Mouse (Mus musculus) kidney, postnatal 0 days (tissue): Measurements from ENCODE around the gene Gm10644. TPM values are rescaled to one million over a fixed set of nuclear protein-coding genes. Genes with fewer than 3 reads are reported as not detected.

Source experiments
- ATAC-seq: fragments of 200-750 bp; cut with Nextera tagmentation; replicated peaks from 2 replicates; pipeline ENCODE4 v1.8.0; 2017; ENCODE audit warnings: low read depth, moderate number of reproducible peaks, moderate TSS enrichment, moderate library complexity; ENCODE audit not compliant: low FRiP score
- DNase-seq: peaks from one replicate; pipeline ENCODE4 v3.0.0-alpha.2; 2016; ENCODE audit warnings: low spot score
- H3K27ac ChIP-seq: fragments of 300-500 bp; sonication (generic); 2 replicates; pipeline ENCODE4 v1.5.1; 2014; ENCODE audit warnings: mild to moderate bottlenecking
- H3K27me3 ChIP-seq: fragments of 300-500 bp; sonication (generic); 2 replicates; pipeline ENCODE4 v1.6.1; 2014; ENCODE audit warnings: low read length, mixed read lengths; ENCODE audit not compliant: insufficient read depth
- H3K36me3 ChIP-seq: fragments of 300-500 bp; sonication (generic); 2 replicates; pipeline ENCODE4 v1.6.1; 2014; ENCODE audit warnings: low read length, mixed read lengths; ENCODE audit not compliant: insufficient read depth
- H3K4me1 ChIP-seq: fragments of 300-500 bp; sonication (generic); replicated peaks from 2 replicates; pipeline ENCODE4 v1.6.1; 2014; ENCODE audit warnings: antibody characterized with exemption, low read length, mixed read lengths; ENCODE audit not compliant: insufficient read depth
- H3K4me2 ChIP-seq: fragments of 300-500 bp; sonication (generic); 2 replicates; pipeline ENCODE4 v1.6.1; 2014; ENCODE audit warnings: mild to moderate bottlenecking, low read length, moderate library complexity, mixed read lengths
- H3K4me3 ChIP-seq: fragments of 300-500 bp; sonication (generic); replicated peaks from 2 replicates; pipeline ENCODE4 v1.5.1; 2014; ENCODE audit warnings: low read depth, low read length
- H3K9ac ChIP-seq: fragments of 300-500 bp; sonication (generic); 2 replicates; pipeline ENCODE4 v1.6.1; 2014; ENCODE audit warnings: low read depth, low read length
- H3K9me3 ChIP-seq: fragments of 300-500 bp; sonication (generic); replicated peaks from 2 replicates; pipeline ENCODE4 v1.6.1; 2016; ENCODE audit warnings: low read length, inconsistent platforms, mixed read lengths
- CTCF ChIP-seq: IDR thresholded peaks from 2 replicates; pipeline ENCODE4 v1.5.1; 2016; ENCODE audit warnings: antibody characterized with exemption, low read depth, mild to moderate bottlenecking, moderate library complexity
- WGBS: fragments of 180-500 bp; shearing (Covaris S2); extraction: QIAGEN DNeasy Blood & Tissue Kit; methylation state at CpG from one replicate; pipeline ENCODE4 v1.1.7; 2014; 5-methylcytosine and 5-hydroxymethylcytosine counted together
- polyA plus RNA-seq: library from polyadenylated mRNA; unstranded; fragments of >200 nt; fragmentation: Nextera tagmentation; extraction: Ambion mirVana; gene quantifications from 2 replicates; pipeline ENCODE4 v1.2.1, GENCODE M21; 2015

The Gm10644 gene
- polyA plus RNA-seq, 1 experiment from 2014 or later = 0.47 TPM

GRCm38 (mm10) chr8:83914860-83915259 lies 40.1 kb downstream of the Gm10644 start:
- DNase-seq = no peak
- TF ChIP-seq CTCF = no peak
- Histone ChIP-seq H3K27ac (no peak overlapping the region), H3K9me3 (no peaks in the 10 kb centered on the region), H3K4me1 (peaks cover 12% of the 10 kb centered on the region; the same call in 1 of the 2 replicates), H3K27me3 (no peaks in the 10 kb centered on the region), H3K4me3 (no peak overlapping the region), H3K9ac (no peak overlapping the region), H3K4me2 (no peak overlapping the region), H3K36me3 (0 out of 2 replicates have a peak, but pooled peaks cover 3% of the 10 kb centered on the region)
- WGBS = 49% methylated on average over 4 of the region's 5 CpGs
- no peak for ATAC-seq

GRCm38 (mm10) chr8:83914232-83914631 lies 40.8 kb downstream of the Gm10644 start:
- 83% methylated on average over 3 of the region's 3 CpGs for WGBS
- no peak for TF ChIP-seq CTCF
- no peak overlapping the region for H3K4me3 ChIP-seq
- H3K9ac ChIP-seq = no peak overlapping the region
- ATAC-seq = no peak
- no peaks in the 10 kb centered on the region for H3K27me3 ChIP-seq
- H3K4me2 ChIP-seq = no peak overlapping the region
- no peaks in the 10 kb centered on the region for H3K9me3 ChIP-seq
- DNase-seq = no peak
- no peaks in the 10 kb centered on the region for H3K36me3 ChIP-seq
- no peak overlapping the region for H3K27ac ChIP-seq
- H3K4me1 ChIP-seq = peaks cover 12% of the 10 kb centered on the region; the same call in 1 of the 2 replicates

GRCm38 (mm10) chr8:83911809-83912731 lies 42.9 kb downstream of the Gm10644 start:
- H3K4me1 ChIP-seq = peaks cover 12% of the 10 kb centered on the region; the same call in 1 of the 2 replicates
- no peak for ATAC-seq

GRCm38 (mm10) chr8:83909311-83909710 lies 45.7 kb downstream of the Gm10644 start:
- H3K27me3 ChIP-seq = no peaks in the 10 kb centered on the region
- ATAC-seq (no peak), DNase-seq (no peak)
- H3K27ac ChIP-seq = no peak overlapping the region
- no peak overlapping the region for H3K9ac ChIP-seq
- no peak for TF ChIP-seq CTCF
- H3K4me3 ChIP-seq = no peak overlapping the region
- whole genome bisulfite sequencing = 42% methylated on average over 8 of the region's 8 CpGs
- no peaks in the 10 kb centered on the region for H3K36me3 ChIP-seq
- H3K9me3 ChIP-seq = no peaks in the 10 kb centered on the region
- no peak overlapping the region for H3K4me2 ChIP-seq
- peaks cover 9% of the 10 kb centered on the region; the same call in 1 of the 2 replicates for H3K4me1 ChIP-seq

More at GRCm38 (mm10) chr8:83911809-83912731, 42.9 kb downstream of the Gm10644 start:
- TF ChIP-seq CTCF = no peak
- Histone ChIP-seq H3K27ac (no peak overlapping the region), H3K4me2 (no peak overlapping the region), H3K27me3 (no peaks in the 10 kb centered on the region), H3K4me3 (no peak overlapping the region), H3K9me3 (no peaks in the 10 kb centered on the region), H3K9ac (no peak overlapping the region), H3K36me3 (no peaks in the 10 kb centered on the region)
- DNase-seq = peak; percentile 16
- 60% methylated on average over 5 of the region's 5 CpGs for WGBS

GRCm38 (mm10) chr8:83908583-83908982 lies 46.4 kb downstream of the Gm10644 start:
- Histone ChIP-seq H3K27me3 (no peaks in the 10 kb centered on the region), H3K4me2 (no peak overlapping the region), H3K36me3 (no peaks in the 10 kb centered on the region), H3K4me1 (peaks cover 16% of the 10 kb centered on the region; the same call in 1 of the 2 replicates), H3K4me3 (no peak overlapping the region), H3K9ac (no peak overlapping the region), H3K9me3 (no peaks in the 10 kb centered on the region), H3K27ac (no peak overlapping the region)
- no peak for ATAC-seq
- no peak for DNase-seq
- WGBS = 53% methylated on average over 6 of the region's 6 CpGs
- TF ChIP-seq CTCF = no peak

- no peak for ATAC-seq
- WGBS = 16% methylated on average over 12 of the region's 13 CpGs
- peak overlapping the region; percentile 23; the same call in 1 of the 2 replicates for H3K9ac ChIP-seq
Measured at GRCm38 (mm10) chr8:83902961-83903666, 51.9 kb downstream of the Gm10644 start.

More at GRCm38 (mm10) chr8:83902961-83903666, 51.9 kb downstream of the Gm10644 start:
- H3K36me3 ChIP-seq = no peaks in the 10 kb centered on the region
- peak overlapping the region; percentile 5; the same call in 1 of the 2 replicates for H3K4me3 ChIP-seq
- peaks cover 26% of the 10 kb centered on the region for H3K4me1 ChIP-seq
- H3K9me3 ChIP-seq = no peaks in the 10 kb centered on the region
- H3K27me3 ChIP-seq = no peaks in the 10 kb centered on the region
- peak; percentile 92 for DNase-seq
- H3K27ac ChIP-seq = peak overlapping the region; percentile 50; the same call in 1 of the 2 replicates
- TF ChIP-seq CTCF = peak; percentile 14; the same call in 1 of the 2 replicates
- peak overlapping the region; percentile 81 for H3K4me2 ChIP-seq
